26 mouse cellular contexts compared by ENCODE assay signal in genomic region chr3:136640544-136641230, GRCm38 (mm10). TPM values are rescaled to one million over a fixed set of nuclear protein-coding genes. Genes with fewer than 3 reads are reported as not detected.
DNase-seq lines count a peak whose midpoint lies in the region; ATAC-seq lines count a peak whose summit lies in the region.
"Had no signal": no experiment of that assay in that cellular context is flagged by ENCODE, and none has a peak within 500 bp of the region (broad histone marks: within the 10 kb centered on the region; RNA-seq: fewer than 3 reads in every experiment).

No protein-coding gene starts in this region.

- H3K36me3 ChIP-seq in hindbrain, embryonic 12.5 days, result no peaks in the 10 kb centered on the region
- H3K36me3 ChIP-seq: embryonic facial prominence, embryonic 15.5 days; forebrain, embryonic 10.5 days; hindbrain, embryonic 13.5 days; limb, embryonic 15.5 days; midbrain, embryonic 10.5 days had no signal

- no peak overlapping the region for H3K4me2 ChIP-seq in hindbrain, embryonic 12.5 days (replicated peaks)
- H3K4me2 ChIP-seq: embryonic facial prominence, embryonic 15.5 days; hindbrain, embryonic 13.5 days; limb, embryonic 15.5 days had no signal

- no peak overlapping the region for H3K27ac ChIP-seq in hindbrain, embryonic 12.5 days
- H3K27ac ChIP-seq: embryonic facial prominence, embryonic 15.5 days; forebrain, embryonic 10.5 days; heart, adult 2 months; hindbrain, embryonic 13.5 days; left cerebral cortex, adult 2 months; limb, embryonic 15.5 days; midbrain, embryonic 10.5 days; stomach, postnatal 0 days had no signal

- 71% methylated on average over 5 of the region's 5 CpGs for WGBS in hindbrain, embryonic 12.5 days

- DNase-seq in adrenal gland, adult 8-10 months, result peak; percentile 18
- DNase-seq in adrenal gland, postnatal 4 days (ENCODE audit: low spot score in 2 of 2), result no peak
- DNase-seq in 3T3-L1 (ENCODE audit: low read depth, low spot score), result peak; percentile 86
- peak; percentile 19 for DNase-seq in adrenal gland, postnatal 10 days
- peak; percentile 5 for DNase-seq in gonadal fat pad, adult 2 months (ENCODE audit: low read depth)
- no peak for DNase-seq in spleen, adult 18-20 months
- DNase-seq: cerebellum, adult 8-10 months; gastrocnemius, postnatal 25 days; heart, adult 2 months; kidney, adult 11 months; kidney, postnatal 4 days; layer of hippocampus, adult 9-11 months; left cerebral cortex, postnatal 4 days; right cerebral cortex, adult 18-20 months; thymus, adult 2 months; thymus, postnatal 4 days had no signal

- H3K27me3 ChIP-seq in hindbrain, embryonic 12.5 days, result no peaks in the 10 kb centered on the region
- H3K27me3 ChIP-seq: embryonic facial prominence, embryonic 15.5 days; hindbrain, embryonic 13.5 days; limb, embryonic 15.5 days had no signal

- no peaks in the 10 kb centered on the region for H3K4me1 ChIP-seq in hindbrain, embryonic 12.5 days
- H3K4me1 ChIP-seq: embryonic facial prominence, embryonic 15.5 days; forebrain, embryonic 10.5 days; hindbrain, embryonic 13.5 days; limb, embryonic 15.5 days; midbrain, embryonic 10.5 days had no signal

- no peak overlapping the region for H3K4me3 ChIP-seq in hindbrain, embryonic 12.5 days
- H3K4me3 ChIP-seq: embryonic facial prominence, embryonic 15.5 days; forebrain, embryonic 10.5 days; heart, adult 2 months; hindbrain, embryonic 13.5 days; left cerebral cortex, adult 2 months; limb, embryonic 15.5 days; midbrain, embryonic 10.5 days had no signal

- ATAC-seq in hindbrain, embryonic 12.5 days (ENCODE audit: low FRiP score), result no peak
- ATAC-seq: forebrain, embryonic 16.5 days; midbrain, embryonic 16.5 days had no signal

- H3K9me3 ChIP-seq in hindbrain, embryonic 12.5 days (replicated peaks), result no peaks in the 10 kb centered on the region
- H3K9me3 ChIP-seq: embryonic facial prominence, embryonic 15.5 days; forebrain, embryonic 10.5 days; hindbrain, embryonic 13.5 days; limb, embryonic 15.5 days; midbrain, embryonic 10.5 days had no signal

- no peak overlapping the region for H3K9ac ChIP-seq in hindbrain, embryonic 12.5 days
- H3K9ac ChIP-seq: embryonic facial prominence, embryonic 15.5 days; hindbrain, embryonic 13.5 days; limb, embryonic 15.5 days had no signal

RNA-seq across cellular contexts. Expression of gene Ppp3ca, which starts 29.2 kb away (rescaled TPM):
- total RNA-seq in adrenal gland, adult 8-10 months (2022), result 10 to 100 TPM; 42.5 to 52.3 (median 49.2) TPM
- total RNA-seq in adrenal gland, postnatal 4 days (2021), result 10 to 100 TPM; 62.0 to 63.1 TPM
- total RNA-seq in adrenal gland, postnatal 10 days (2021), result 10 to 100 TPM; 51.0 to 62.6 TPM
- polyA plus RNA-seq in gonadal fat pad, adult 2 months (2012; rRNA removed), result 16.8 and 20.6 TPM in 2 replicates
- 127 and 145 TPM in 2 replicates for polyA plus RNA-seq in hindbrain, embryonic 12.5 days (2016; fragmentation: Nextera tagmentation; extraction: Ambion mirVana)

Comparison
In these comparisons a context has a peak if more than half of its experiments do, and no peak if none do; other contexts are left out.
1. DNase-seq: peak in adrenal gland, adult 8-10 months (single experiment), 3T3-L1 (single experiment), adrenal gland, postnatal 10 days (single experiment) and gonadal fat pad, adult 2 months (single experiment); none in adrenal gland, postnatal 4 days (0 of 2) and spleen, adult 18-20 months (0 of 2).